11 mouse cellular contexts compared by ENCODE assay signal in the genomic region with DNA sequence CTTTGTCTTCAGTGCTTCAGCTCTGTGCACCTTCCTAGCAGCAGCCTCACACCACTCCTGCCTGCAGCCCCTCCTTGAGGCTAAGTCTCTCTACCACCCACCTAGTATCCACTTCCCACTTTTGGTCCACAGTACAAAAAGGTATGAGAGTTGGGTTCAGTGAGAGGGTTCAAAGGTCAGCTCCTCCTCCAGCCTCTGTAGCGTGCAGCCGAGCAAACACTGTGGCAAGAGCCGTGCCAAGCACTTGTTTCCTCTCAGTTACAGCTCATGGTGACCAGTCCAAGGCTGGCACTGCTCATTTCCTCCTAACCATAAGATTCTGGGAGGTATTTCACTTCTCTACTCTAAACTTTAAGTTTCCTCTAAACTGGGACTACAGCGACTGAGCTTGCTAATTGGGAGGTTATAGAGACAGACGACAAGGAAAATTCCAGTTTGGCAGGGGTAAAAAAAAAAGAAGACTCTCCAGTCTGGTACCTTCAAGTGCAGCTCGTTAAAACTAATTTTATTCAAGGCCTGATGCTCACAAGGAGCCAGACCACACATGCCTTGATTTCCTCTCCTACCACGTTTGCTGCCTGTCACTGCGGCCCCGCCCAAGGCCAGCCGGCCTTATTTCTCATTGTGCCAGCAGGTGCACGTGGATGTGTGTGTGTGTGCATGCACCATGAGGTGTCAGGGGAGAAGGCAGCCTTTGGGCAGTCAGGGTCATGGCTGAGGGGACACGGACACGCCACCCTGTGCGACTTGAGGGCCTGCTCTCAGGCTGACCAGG. TPM values are rescaled to one million over a fixed set of nuclear protein-coding genes. Genes with fewer than 3 reads are reported as not detected.
DNase-seq lines count a peak whose midpoint lies in the region; ATAC-seq and TF ChIP-seq lines count a peak whose summit lies in the region.
"Had no signal": no experiment of that assay in that cellular context is flagged by ENCODE, and none has a peak within 500 bp of the region (broad histone marks: within the 10 kb centered on the region; RNA-seq: fewer than 3 reads in every experiment).

No protein-coding gene starts in this region.

- peak overlapping the region; percentile 1; the same call in 1 of the 2 replicates for H3K4me3 ChIP-seq in G1E (ENCODE audit: low read depth, low read length)
- H3K4me3 ChIP-seq in lung, adult 2 months (replicated peaks; ENCODE audit: extremely low read depth, low read depth, low read length), result no peak overlapping the region
- H3K4me3 ChIP-seq in neural tube, embryonic 15.5 days (replicated peaks), result no peak overlapping the region
- H3K4me3 ChIP-seq: heart, embryonic 10.5 days; hindbrain, embryonic 15.5 days had no signal

- H3K36me3 ChIP-seq in G1E (replicated peaks), result peaks cover 96% of the 10 kb centered on the region
- 0 out of 2 replicates have a peak, but pooled peaks cover 13% of the 10 kb centered on the region for H3K36me3 ChIP-seq in neural tube, embryonic 15.5 days

- no peaks in the 10 kb centered on the region for H3K27me3 ChIP-seq in G1E (ENCODE audit: insufficient read depth, low read length)
- H3K27me3 ChIP-seq in neural tube, embryonic 15.5 days (replicated peaks), result no peaks in the 10 kb centered on the region
- H3K27me3 ChIP-seq: hindbrain, embryonic 15.5 days had no signal

- peak; percentile 19 for ATAC-seq in frontal cortex, adult (ENCODE audit: low TSS enrichment)
- no peak for ATAC-seq in G1E (ENCODE audit: extremely low read depth, insufficient number of reproducible peaks, low FRiP score, poor library complexity, severe bottlenecking)
- no peak for ATAC-seq in neural tube, embryonic 15.5 days (ENCODE audit: low FRiP score)

- H3K4me1 ChIP-seq in G1E (ENCODE audit: insufficient read depth, low read depth, low read length), result peaks cover 7% of the 10 kb centered on the region
- H3K4me1 ChIP-seq in lung, adult 2 months (ENCODE audit: control insufficient read depth, insufficient read depth, low read length), result peaks cover 10% of the 10 kb centered on the region
- peaks cover 28% of the 10 kb centered on the region for H3K4me1 ChIP-seq in neural tube, embryonic 15.5 days

- no peak for TF ChIP-seq CTCF in G1E (IDR thresholded peaks at IDR 0.05; ENCODE audit: low read depth, low read length)
- no peak for TF ChIP-seq CTCF in lung, adult 2 months (IDR thresholded peaks at IDR 0.05; ENCODE audit: insufficient read depth, low read length)

- no peaks in the 10 kb centered on the region for H3K9me3 ChIP-seq in G1E (replicated peaks)
- no peaks in the 10 kb centered on the region for H3K9me3 ChIP-seq in neural tube, embryonic 15.5 days (replicated peaks)
- H3K9me3 ChIP-seq: heart, embryonic 10.5 days; hindbrain, embryonic 15.5 days had no signal

- no peak overlapping the region for H3K4me2 ChIP-seq in neural tube, embryonic 15.5 days
- H3K4me2 ChIP-seq: hindbrain, embryonic 15.5 days had no signal

- WGBS in lung, adult 2 months, result 64% methylated on average over 14 of the region's 14 CpGs
- 74% methylated on average over 14 of the region's 14 CpGs for WGBS in neural tube, embryonic 15.5 days

- no peak for DNase-seq in frontal cortex, postnatal 14 days (ENCODE audit: low spot score in 2 of 2)
- no peak for DNase-seq in G1E (ENCODE audit: low spot score)
- DNase-seq in kidney, adult 8-10 months, result peak; percentile 59 to 66
- DNase-seq in lung, adult 2 months, result peak; percentile 27
- DNase-seq in adrenal gland, adult (ENCODE audit: inconsistent age in 2 of 2, low spot score in 1 of 2), result no peak
- no peak for DNase-seq in layer of hippocampus, postnatal 14 days (ENCODE audit: low spot score in 2 of 2)
- DNase-seq: embryo, embryonic 11 days had no signal

- no peak overlapping the region for H3K9ac ChIP-seq in neural tube, embryonic 15.5 days (replicated peaks)
- H3K9ac ChIP-seq: hindbrain, embryonic 15.5 days had no signal

- no peak for TF ChIP-seq POLR2A in lung, adult 2 months (IDR thresholded peaks at IDR 0.05; ENCODE audit: borderline replicate concordance, extremely low read depth, low read depth, low read length)

- no peak overlapping the region for H3K27ac ChIP-seq in neural tube, embryonic 15.5 days (replicated peaks)
- H3K27ac ChIP-seq: heart, embryonic 10.5 days had no signal

RNA-seq across cellular contexts. Expression of a gene that starts 23.0 kb away (rescaled TPM):
- total RNA-seq in G1E (2014; fragmentation: Nextera tagmentation) (70.8 and 97.4 TPM in 2 replicates), G1E (2017) (39.2 and 45.3 TPM in 2 replicates)
- polyA plus RNA-seq in G1E (2012), result 20.1 and 25.6 TPM in 2 replicates
- 14.1 and 22.8 TPM in 2 replicates for polyA plus RNA-seq in lung, adult 2 months (2012; rRNA removed)
- 27.0 and 42.0 TPM in 2 replicates for polyA plus RNA-seq in neural tube, embryonic 15.5 days (2015; fragmentation: Nextera tagmentation; extraction: Ambion mirVana)
- total RNA-seq in layer of hippocampus, postnatal 14 days (2021), result 10 to 100 TPM; 17.3 to 23.8 TPM

RNA-seq across cellular contexts. Expression of a gene that starts 48.6 kb away (rescaled TPM):
- total RNA-seq in G1E (2014; fragmentation: Nextera tagmentation) (11.2 and 17.6 TPM in 2 replicates), G1E (2017) (24.5 and 27.2 TPM in 2 replicates)
- 14.9 and 17.8 TPM in 2 replicates for polyA plus RNA-seq in G1E (2012)
- polyA plus RNA-seq in lung, adult 2 months (2012; rRNA removed), result 9.1 and 11.7 TPM in 2 replicates
- 21.0 and 25.1 TPM in 2 replicates for polyA plus RNA-seq in neural tube, embryonic 15.5 days (2015; fragmentation: Nextera tagmentation; extraction: Ambion mirVana)
- total RNA-seq in layer of hippocampus, postnatal 14 days (2021), result 10 to 100 TPM; 11.4 to 14.5 TPM

RNA-seq across cellular contexts. Expression of a gene that starts 52.3 kb away (rescaled TPM):
- total RNA-seq in G1E (2014; fragmentation: Nextera tagmentation) (37.4 and 49.6 TPM in 2 replicates), G1E (2017) (44.9 and 51.2 TPM in 2 replicates)
- polyA plus RNA-seq in G1E (2012), result 9.8 and 13.5 TPM in 2 replicates
- 18.7 and 25.1 TPM in 2 replicates for polyA plus RNA-seq in lung, adult 2 months (2012; rRNA removed)
- 39.7 and 41.8 TPM in 2 replicates for polyA plus RNA-seq in neural tube, embryonic 15.5 days (2015; fragmentation: Nextera tagmentation; extraction: Ambion mirVana)
- total RNA-seq in layer of hippocampus, postnatal 14 days (2021), result 10 to 100 TPM; 51.3 to 52.7 TPM

RNA-seq across cellular contexts. Expression of a gene that starts 53.6 kb away (rescaled TPM):
- total RNA-seq in G1E (2014; fragmentation: Nextera tagmentation) (11.0 and 14.9 TPM in 2 replicates), G1E (2017) (52.8 and 59.5 TPM in 2 replicates)
- polyA plus RNA-seq in G1E (2012), result 22.4 and 26.5 TPM in 2 replicates
- 17.8 and 17.9 TPM in 2 replicates for polyA plus RNA-seq in lung, adult 2 months (2012; rRNA removed)
- 59.8 and 70.8 TPM in 2 replicates for polyA plus RNA-seq in neural tube, embryonic 15.5 days (2015; fragmentation: Nextera tagmentation; extraction: Ambion mirVana)
- total RNA-seq in layer of hippocampus, postnatal 14 days (2021), result 10 to 100 TPM; 41.9 to 47.9 TPM

Comparison
In these comparisons a context has a peak if more than half of its experiments do, and no peak if none do; other contexts are left out.
1. DNase-seq: peak in kidney, adult 8-10 months (2 of 2) and lung, adult 2 months (single experiment); none in frontal cortex, postnatal 14 days (0 of 2), G1E (single experiment), adrenal gland, adult (0 of 2) and layer of hippocampus, postnatal 14 days (0 of 2).